Mouse (Mus musculus) Patski (cell line): ENCODE measurements at regions not wholly inside any gene's neighbourhood (a gene's known extent, or its start where the extent isn't known, plus 50 kb on each side); places are given as distances from the start of the nearest gene placed in this dataset.
A peak's percentile ranks its signal among the peaks of the same experiment; 100 is the strongest.

ENCODE experiments used
- ATAC-seq: fragments of 100-300 bp; one replicate; pipeline ENCODE4 v1.8.0; 2021
- CTCF ChIA-PET: fragments of 350-600 bp; sonication (Branson Sonifier 250); formaldehyde crosslinking; loops from one replicate; lab custom pipeline; 2022; ENCODE audit warnings: inconsistent platforms; lab: Charles Lee
- POLR2A ChIA-PET: fragments of 350-600 bp; sonication (Branson Sonifier 250); formaldehyde crosslinking; loops from one replicate; lab custom pipeline; 2022; ENCODE audit warnings: antibody characterized with exemption, inconsistent platforms; lab: Charles Lee
- DNase-seq: peaks from one replicate; pipeline ENCODE4 v3.0.0-alpha.2; 2011; ENCODE audit warnings: low read depth, low spot score
- H3K27me3 ChIP-seq: fragments of 371-371 bp; one replicate; pipeline ENCODE4 v1.5.1; 2021
- CTCF ChIP-seq: fragments of 100-300 bp; IDR thresholded peaks from one replicate; pipeline ENCODE4 v1.5.1; 2021
- in situ Hi-C: fragments of 300-500 bp; cut with MboI; formaldehyde crosslinking; loops from 3 replicates; pipeline ENCODE4 v1.11.1; 2018; ENCODE audit warnings: low pct_unique_long_range_greater_than_20kb, mixed read lengths

DNA sequence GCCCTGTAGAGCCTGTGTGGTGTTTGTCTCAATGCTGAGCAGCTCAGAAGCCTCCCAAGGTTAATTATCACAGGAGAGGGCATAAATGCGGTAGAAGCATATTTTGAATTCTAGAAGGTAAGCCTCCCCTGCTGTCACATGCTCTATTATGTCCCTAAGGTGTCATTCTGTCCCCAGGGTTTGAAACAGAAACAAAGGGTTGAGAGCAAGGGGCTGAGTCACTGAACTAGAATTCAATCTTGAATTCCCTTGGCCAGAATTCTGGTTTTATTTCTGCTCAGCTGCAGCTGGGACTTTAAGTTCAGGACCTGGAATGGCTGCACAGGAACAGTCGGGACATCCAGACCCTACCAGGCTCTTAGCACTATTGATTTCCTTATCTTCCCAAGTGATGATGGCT is 533.2 kb upstream of the Lrrc6 start:
- in situ Hi-C loops = no loop called here
- ChIA-PET CTCF (interaction anchor here (1.5 kb wide), 1 partner anchor 64 kb away, joined by 3 read pairs; no protein-coding TSS in a partner anchor), POLR2A (interaction anchor here (0.5 to 1.4 kb wide), 3 partner anchors 14 to 102 kb away, joined by 3 to 4 read pairs (median 4); no protein-coding TSS in a partner anchor)
- DNase-seq (no peak), ATAC-seq (peak; percentile 13)
- no peaks in the 10 kb centered on the region for H3K27me3 ChIP-seq
- TF ChIP-seq CTCF = no peak

DNA sequence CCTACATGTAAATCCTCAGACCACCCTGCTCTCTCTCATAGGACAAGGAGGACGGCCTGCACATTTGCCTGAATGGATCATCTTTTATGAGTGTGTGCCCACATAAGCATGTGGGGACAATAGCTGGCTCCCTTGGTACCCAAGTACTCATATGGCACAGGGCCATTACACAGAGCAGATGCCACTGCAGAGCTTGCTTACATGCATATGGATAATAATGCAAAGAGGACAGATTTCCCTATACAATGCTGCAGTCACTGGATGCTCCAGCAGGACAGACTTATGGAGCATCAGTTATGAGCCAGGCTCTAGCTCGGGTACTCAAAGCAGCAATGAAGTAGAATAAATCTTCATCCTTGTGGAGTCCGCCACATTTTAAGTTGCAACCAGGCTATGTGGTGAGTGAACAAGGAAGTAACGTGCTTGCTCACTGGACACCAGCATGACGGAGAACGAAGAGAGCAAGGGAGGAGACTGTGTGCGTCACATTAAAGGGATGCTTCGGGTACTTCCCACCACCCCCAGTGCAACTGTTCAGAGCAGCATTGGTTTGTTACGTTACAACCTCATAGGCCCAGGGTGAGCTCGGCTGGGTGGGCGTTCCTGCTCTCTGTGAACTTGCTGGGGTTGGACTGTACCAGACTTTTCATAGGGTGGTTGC is 531.3 kb upstream of the Lrrc6 start:
- CTCF ChIA-PET = interaction anchor here (1.0 kb wide), 1 partner anchor 34 kb away, joined by 3 read pairs; no protein-coding TSS in a partner anchor
- ATAC-seq = no peak

DNA sequence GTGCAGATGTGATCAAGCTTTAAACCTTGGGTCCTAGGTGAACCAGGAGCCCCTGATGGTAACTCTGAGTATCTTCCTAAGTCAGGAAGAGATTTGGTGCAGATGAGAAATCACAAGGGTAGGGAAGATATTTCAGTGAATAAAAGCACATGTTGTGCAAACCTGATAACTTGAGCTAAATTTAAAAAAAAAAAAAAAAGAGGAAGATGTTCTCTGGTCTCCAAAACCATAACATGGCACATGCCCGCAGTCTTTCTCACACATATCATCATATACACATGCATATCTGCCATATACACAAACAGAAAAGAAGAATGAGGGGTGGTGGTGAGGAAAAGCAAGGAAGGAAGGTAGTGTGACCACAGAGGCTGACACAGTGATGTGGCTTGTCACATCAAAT is 530.3 kb upstream of the Lrrc6 start:
- no peak for DNase-seq
- POLR2A ChIA-PET = interaction anchor here (0.7 kb wide), 1 partner anchor 57 kb away, joined by 3 read pairs; no protein-coding TSS in a partner anchor
- CTCF ChIA-PET = interaction anchor here (0.9 to 1.5 kb wide), 4 partner anchors 9 to 26 kb away, joined by 3 to 5 read pairs (median 4); no protein-coding TSS in a partner anchor

More for the DNA sequence above, 531.3 kb upstream of the Lrrc6 start:
- no peak for TF ChIP-seq CTCF
- H3K27me3 ChIP-seq = no peaks in the 10 kb centered on the region
- in situ Hi-C loops = no loop called here
- no peak for DNase-seq
- POLR2A ChIA-PET = interaction anchor here (0.5 kb wide), 1 partner anchor 64 kb away, joined by 3 read pairs; no protein-coding TSS in a partner anchor

DNA sequence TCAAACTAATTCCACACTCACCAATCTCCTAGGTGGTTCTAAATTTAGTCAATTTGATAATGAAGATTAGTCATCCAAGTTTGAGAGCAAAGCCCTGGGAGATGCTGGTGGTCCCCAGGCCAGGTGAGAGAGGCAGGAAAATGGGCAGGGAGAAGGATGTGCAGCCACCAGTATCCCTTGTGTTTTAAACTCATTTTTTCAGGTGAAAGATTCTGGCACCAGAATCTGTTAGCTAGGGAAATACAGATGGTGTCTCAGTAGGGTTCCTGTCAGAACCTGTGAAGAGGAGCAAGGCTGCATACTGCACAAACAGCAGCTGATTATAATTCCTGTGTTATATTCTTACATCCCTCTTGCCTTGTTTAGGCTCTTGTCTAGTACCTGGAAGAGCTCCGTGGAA is 527.5 kb upstream of the Lrrc6 start:
- no peak for DNase-seq
- ChIA-PET POLR2A (no interaction called here), CTCF (interaction anchor here (0.6 to 1.5 kb wide), 3 partner anchors 10 to 32 kb away, joined by 3 read pairs; no protein-coding TSS in a partner anchor)
- no peaks in the 10 kb centered on the region for H3K27me3 ChIP-seq
- no peak for ATAC-seq
- in situ Hi-C loops = no loop called here
- TF ChIP-seq CTCF = no peak

More for the DNA sequence above, 530.3 kb upstream of the Lrrc6 start:
- ATAC-seq = no peak
- TF ChIP-seq CTCF = no peak
- in situ Hi-C loops = no loop called here
- no peaks in the 10 kb centered on the region for H3K27me3 ChIP-seq

DNA sequence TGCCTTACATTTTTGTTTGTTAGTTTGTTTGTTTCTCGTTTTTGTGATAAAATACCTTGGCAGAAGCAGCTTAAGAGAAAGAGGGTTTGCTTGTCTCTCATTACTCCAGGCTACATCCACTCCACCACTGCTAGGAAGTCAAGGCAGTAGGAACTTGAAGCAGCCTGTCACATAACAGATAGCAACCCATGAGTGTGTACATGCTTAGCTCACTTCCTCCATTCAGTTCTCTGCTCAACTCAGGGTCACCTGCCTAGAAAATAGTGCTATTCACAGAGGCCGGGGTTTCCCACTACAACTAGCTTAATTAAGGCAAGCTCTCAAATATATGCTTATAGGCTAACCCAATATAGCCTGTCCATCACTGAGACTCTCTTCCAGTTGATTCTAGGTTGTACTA is 527.0 kb upstream of the Lrrc6 start:
- no peak for ATAC-seq
- no peaks in the 10 kb centered on the region for H3K27me3 ChIP-seq
- no peak for TF ChIP-seq CTCF
- DNase-seq = no peak
- CTCF ChIA-PET = interaction anchor here (1.1 to 1.5 kb wide), 2 partner anchors 11 kb away, joined by 3 read pairs; no protein-coding TSS in a partner anchor
- in situ Hi-C loops = no loop called here
- POLR2A ChIA-PET = no interaction called here

DNA sequence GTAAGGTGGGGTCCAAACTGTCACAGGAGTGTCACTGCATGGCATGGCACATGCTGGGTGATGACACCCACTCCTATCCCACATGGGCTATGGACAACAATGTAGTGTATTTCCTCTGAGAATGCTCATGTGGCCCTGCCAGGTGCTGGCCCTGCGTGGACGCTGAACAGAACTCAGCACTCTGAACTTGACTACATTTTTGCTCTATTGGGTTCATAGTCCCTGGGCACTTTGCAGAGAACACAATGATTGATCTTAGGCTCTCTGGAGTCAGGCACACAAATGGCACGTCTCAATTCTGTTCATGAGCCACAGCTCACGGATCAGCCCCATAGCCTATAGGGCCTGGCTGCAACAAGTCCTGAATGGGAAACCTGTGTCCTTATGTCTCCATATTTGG is 525.0 kb upstream of the Lrrc6 start:
- in situ Hi-C loops = no loop called here
- no peak for DNase-seq
- ChIA-PET POLR2A (no interaction called here), CTCF (interaction anchor here (1.3 to 1.4 kb wide), 2 partner anchors 28 to 72 kb away, joined by 3 read pairs; no protein-coding TSS in a partner anchor)
- ATAC-seq = no peak
- no peaks in the 10 kb centered on the region for H3K27me3 ChIP-seq
- no peak for TF ChIP-seq CTCF

DNA sequence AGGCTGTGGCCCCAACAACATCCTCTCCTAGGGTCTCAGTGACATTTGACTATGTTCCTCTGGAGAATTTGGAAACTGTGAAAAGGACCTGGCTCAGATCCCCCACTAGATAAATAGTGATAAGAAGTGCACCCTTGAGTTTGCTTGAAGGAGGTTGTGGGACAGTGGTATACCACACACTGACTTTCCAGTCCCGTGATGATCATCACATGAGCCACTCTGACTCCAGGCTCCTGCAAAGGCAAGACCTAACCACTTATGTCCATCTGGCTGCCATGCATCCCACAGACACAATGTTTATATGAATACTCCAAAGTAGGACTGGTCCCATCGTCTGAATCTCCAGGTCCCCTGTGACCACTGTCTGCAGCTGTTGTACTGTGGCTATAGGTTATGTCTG is 523.7 kb upstream of the Lrrc6 start:
- no peaks in the 10 kb centered on the region for H3K27me3 ChIP-seq
- in situ Hi-C loops = no loop called here
- ATAC-seq (peak; percentile 15), DNase-seq (no peak)
- TF ChIP-seq CTCF = no peak
- ChIA-PET POLR2A (no interaction called here), CTCF (no interaction called here)

DNA sequence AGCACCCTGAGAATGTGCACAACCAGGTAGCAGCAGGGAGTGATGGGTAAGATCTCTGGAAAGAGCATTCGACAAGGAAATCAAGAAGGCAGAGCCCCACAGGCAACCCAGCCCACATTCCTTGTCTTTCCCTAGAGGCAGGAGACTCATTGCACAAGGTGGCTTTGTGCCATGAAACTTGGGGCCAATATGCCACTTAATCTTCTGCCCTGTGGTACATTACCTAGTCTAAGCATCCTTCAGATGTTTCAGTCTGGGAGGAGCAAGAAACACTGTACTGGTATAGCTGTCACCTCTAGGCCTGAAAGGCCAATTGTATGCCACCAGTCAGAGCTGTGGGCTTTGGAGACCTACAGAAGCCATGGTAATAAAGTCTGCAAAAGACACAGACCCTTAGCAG is 522.4 kb upstream of the Lrrc6 start:
- H3K27me3 ChIP-seq = no peaks in the 10 kb centered on the region
- ChIA-PET CTCF (interaction anchor here (0.9 to 1.3 kb wide), 3 partner anchors 8 to 74 kb away, joined by 3 to 4 read pairs (median 3); no protein-coding TSS in a partner anchor), POLR2A (no interaction called here)
- ATAC-seq (no peak), DNase-seq (no peak)
- no peak for TF ChIP-seq CTCF
- in situ Hi-C loops = no loop called here

DNA sequence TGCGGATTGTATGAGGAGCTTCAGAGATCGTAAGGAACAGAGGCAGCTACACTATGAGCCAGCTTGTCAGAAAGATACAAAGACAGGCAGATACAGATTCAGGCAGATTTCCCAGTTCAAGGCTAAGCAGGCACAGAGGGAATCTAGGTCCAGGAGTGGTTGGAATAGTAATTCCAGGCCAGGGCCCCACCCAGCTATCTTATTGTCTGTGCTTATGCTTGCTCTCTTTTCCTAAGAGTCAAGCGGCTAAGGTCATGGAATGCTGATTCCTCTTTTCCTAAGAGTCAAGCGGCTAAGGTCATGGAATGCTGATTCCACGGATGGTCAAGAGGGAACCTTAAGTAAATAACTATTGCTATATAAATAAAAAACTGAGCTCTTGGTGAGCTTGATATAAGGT is 520.7 kb upstream of the Lrrc6 start:
- H3K27me3 ChIP-seq = no peaks in the 10 kb centered on the region
- ChIA-PET POLR2A (interaction anchor here (0.7 kb wide), 1 partner anchor 47 kb away, joined by 4 read pairs; no protein-coding TSS in a partner anchor), CTCF (interaction anchor here (1.2 to 2.1 kb wide), 4 partner anchors 9 to 40 kb away, joined by 3 to 5 read pairs (median 4); no protein-coding TSS in a partner anchor)
- no peak for ATAC-seq
- no peak for TF ChIP-seq CTCF
- in situ Hi-C loops = no loop called here
- DNase-seq = no peak

DNA sequence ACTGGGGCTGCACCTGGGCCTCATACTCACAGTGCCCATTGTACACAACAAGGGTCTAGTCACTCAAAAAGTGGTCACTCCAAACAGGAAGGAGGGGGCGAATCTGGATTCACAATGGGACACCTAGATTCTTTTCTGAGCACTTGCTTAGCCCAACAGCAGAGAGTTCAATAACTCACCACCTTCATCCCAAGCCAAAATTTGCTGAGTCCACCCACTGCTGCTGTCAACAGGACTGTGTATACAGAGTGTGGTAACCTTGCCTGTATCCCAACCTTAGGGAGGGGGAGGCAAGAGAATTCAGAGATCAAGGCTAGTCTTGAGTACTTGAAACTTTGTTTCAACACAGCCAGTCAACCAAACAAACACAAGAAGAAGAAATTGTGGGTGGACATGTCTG is 519.2 kb upstream of the Lrrc6 start:
- in situ Hi-C loops = no loop called here
- POLR2A ChIA-PET = interaction anchor here (1.0 to 1.6 kb wide), 2 partner anchors 13 to 20 kb away, joined by 3 to 4 read pairs; no protein-coding TSS in a partner anchor
- DNase-seq (no peak), ATAC-seq (no peak)
- no peak for TF ChIP-seq CTCF
- CTCF ChIA-PET = interaction anchor here (0.8 to 2.1 kb wide), 6 partner anchors 9 to 44 kb away, joined by 3 to 5 read pairs (median 4); no protein-coding TSS in a partner anchor
- no peaks in the 10 kb centered on the region for H3K27me3 ChIP-seq
